Mouse (Mus musculus) ES-Bruce4 (cell line): Measurements from ENCODE around the gene Pde3b.

ENCODE experiments used
- EP300 ChIP-seq: IDR thresholded peaks from 2 replicates; pipeline ENCODE4 v1.6.1; 2011; ENCODE audit warnings: low read depth, low read length; ENCODE audit not compliant: insufficient read depth
- POLR2A ChIP-seq: IDR thresholded peaks from one replicate; pipeline ENCODE4 v1.8.1; 2011; ENCODE audit warnings: low read length; ENCODE audit not compliant: insufficient read depth

- TF ChIP-seq POLR2A (no peak), EP300 (no peak)
Measured at GRCm38 (mm10) chr7:114580426-114580825, 165.3 kb downstream of the Pde3b start.
